Mouse (Mus musculus) midbrain, embryonic 14.5 days (tissue): ENCODE results near the gene Pard3b. TPM values are rescaled to one million over a fixed set of nuclear protein-coding genes. Genes with fewer than 3 reads are reported as not detected.

Experiments
- ATAC-seq: fragments of 200-750 bp; cut with Nextera tagmentation; 2 replicates; pipeline ENCODE4 v1.8.0; 2017; ENCODE audit warnings: moderate number of reproducible peaks, moderate library complexity; ENCODE audit not compliant: low FRiP score, low TSS enrichment
- DNase-seq: peaks from one replicate; pipeline ENCODE4 v3.0.0-alpha.2; 2015
- H3K27ac ChIP-seq: fragments of 300-500 bp; sonication (generic); replicated peaks from 2 replicates; pipeline ENCODE4 v1.5.1; 2014; ENCODE audit warnings: mild to moderate bottlenecking, low read depth, low read length, moderate library complexity
- H3K27me3 ChIP-seq: fragments of 300-500 bp; sonication (generic); 2 replicates; pipeline ENCODE4 v1.6.1; 2014; ENCODE audit warnings: low read length, control low read depth, mixed read lengths; ENCODE audit not compliant: control insufficient read depth, insufficient read depth
- H3K36me3 ChIP-seq: fragments of 300-500 bp; sonication (generic); 2 replicates; pipeline ENCODE4 v1.6.1; 2014; ENCODE audit warnings: low read length, control low read depth; ENCODE audit not compliant: control insufficient read depth, insufficient read depth
- H3K4me1 ChIP-seq: fragments of 300-500 bp; sonication (generic); 2 replicates; pipeline ENCODE4 v1.6.1; 2014; ENCODE audit warnings: mild to moderate bottlenecking, antibody characterized with exemption, low read length, control low read depth; ENCODE audit not compliant: control insufficient read depth, insufficient read depth
- H3K4me2 ChIP-seq: fragments of 300-500 bp; sonication (generic); 2 replicates; pipeline ENCODE4 v1.6.1; 2014; ENCODE audit warnings: mild to moderate bottlenecking, low read length, moderate library complexity
- H3K4me3 ChIP-seq: fragments of 300-500 bp; sonication (generic); replicated peaks from 2 replicates; pipeline ENCODE4 v1.5.1; 2014; ENCODE audit warnings: low read depth, low read length
- H3K9ac ChIP-seq: fragments of 300-500 bp; sonication (generic); replicated peaks from 2 replicates; pipeline ENCODE4 v1.6.1; 2014; ENCODE audit warnings: mild to moderate bottlenecking, low read length, moderate library complexity
- H3K9me3 ChIP-seq: fragments of 300-500 bp; sonication (generic); 2 replicates; pipeline ENCODE4 v1.6.1; 2016; ENCODE audit warnings: low read length, control low read depth, mixed read lengths; ENCODE audit not compliant: control insufficient read depth
- WGBS: fragments of 180-500 bp; shearing (Covaris S2); extraction: QIAGEN DNeasy Blood & Tissue Kit; methylation state at CpG from one replicate; pipeline ENCODE4 v1.1.7; 2014; 5-methylcytosine and 5-hydroxymethylcytosine counted together
- polyA plus RNA-seq: library from polyadenylated mRNA; unstranded; fragments of >200 nt; fragmentation: Nextera tagmentation; extraction: Ambion mirVana; gene quantifications from 2 replicates; pipeline ENCODE4 v1.2.1, GENCODE M21; 2014

Gene Pard3b
- polyA plus RNA-seq, 1 experiment from 2014 or later: 7.8 TPM

- DNase-seq (peak; percentile 56), ATAC-seq (no peak)
- H3K9ac ChIP-seq: no peak overlapping the region
- no peaks in the 10 kb centered on the region for H3K9me3 ChIP-seq
- no peaks in the 10 kb centered on the region for H3K36me3 ChIP-seq
- no peaks in the 10 kb centered on the region; the same call in 1 of the 2 replicates for H3K27me3 ChIP-seq
- H3K27ac ChIP-seq: peak overlapping the region; percentile 58
- no peak overlapping the region for H3K4me2 ChIP-seq
- H3K4me1 ChIP-seq: peaks cover 9% of the 10 kb centered on the region; the same call in 1 of the 2 replicates
- 30% methylated on average over 7 of the region's 7 CpGs for WGBS
- H3K4me3 ChIP-seq: no peak overlapping the region
These were observed 414.6 kb downstream of the Pard3b start for GRCm38 (mm10) chr1:62053167-62053638.

GRCm38 (mm10) chr1:62055280-62055679 lies 416.7 kb downstream of the Pard3b start:
- H3K27me3 ChIP-seq: no peaks in the 10 kb centered on the region; the same call in 1 of the 2 replicates
- no peak overlapping the region for H3K27ac ChIP-seq
- H3K9me3 ChIP-seq: no peaks in the 10 kb centered on the region
- ATAC-seq: no peak
- H3K36me3 ChIP-seq: no peaks in the 10 kb centered on the region
- peaks cover 9% of the 10 kb centered on the region; the same call in 1 of the 2 replicates for H3K4me1 ChIP-seq
- no peak overlapping the region for H3K9ac ChIP-seq
- no peak overlapping the region for H3K4me2 ChIP-seq
- DNase-seq: peak; percentile 24
- 80% methylated on average over 6 of the region's 6 CpGs for WGBS
- no peak overlapping the region for H3K4me3 ChIP-seq

DNA sequence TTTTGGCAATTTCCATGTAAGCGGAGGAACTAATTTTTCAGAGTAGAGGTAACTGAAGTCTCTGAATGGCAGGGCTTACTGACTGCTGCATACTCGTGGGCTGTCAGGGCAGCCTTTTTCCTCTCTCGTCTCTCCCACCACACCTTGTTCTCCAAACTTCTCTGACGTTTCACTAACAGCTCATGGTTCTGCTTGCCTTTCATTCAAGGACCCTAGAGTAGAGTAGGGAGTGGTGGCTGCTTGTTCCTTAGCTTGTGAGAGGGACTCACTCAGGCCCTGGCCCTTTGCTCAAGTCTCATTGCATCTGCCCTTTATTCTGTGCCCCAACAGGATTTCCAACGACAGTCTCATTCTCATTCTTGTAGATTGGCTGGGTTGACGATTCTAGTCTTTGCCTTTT lies 432.0 kb downstream of the Pard3b start:
- DNase-seq (no peak), ATAC-seq (no peak)
- Histone ChIP-seq H3K4me3 (no peak overlapping the region), H3K9me3 (0 out of 2 replicates have a peak, but pooled peaks cover 3% of the 10 kb centered on the region), H3K9ac (no peak overlapping the region), H3K4me2 (no peak overlapping the region), H3K27me3 (no peaks in the 10 kb centered on the region), H3K27ac (no peak overlapping the region), H3K4me1 (no peaks in the 10 kb centered on the region), H3K36me3 (no peaks in the 10 kb centered on the region)
- WGBS: 87% methylated on average over 6 of the region's 6 CpGs

- no peaks in the 10 kb centered on the region for H3K36me3 ChIP-seq
- ATAC-seq (no peak), DNase-seq (no peak)
- H3K4me1 ChIP-seq: no peaks in the 10 kb centered on the region
- 93% methylated on average over 7 of the region's 7 CpGs for WGBS
- no peak overlapping the region for H3K27ac ChIP-seq
- H3K4me2 ChIP-seq: no peak overlapping the region
- H3K9me3 ChIP-seq: 0 out of 2 replicates have a peak, but pooled peaks cover 3% of the 10 kb centered on the region
- H3K27me3 ChIP-seq: no peaks in the 10 kb centered on the region
- H3K4me3 ChIP-seq: no peak overlapping the region
- H3K9ac ChIP-seq: no peak overlapping the region
These were observed 432.5 kb downstream of the Pard3b start for GRCm38 (mm10) chr1:62071139-62071538.

DNA sequence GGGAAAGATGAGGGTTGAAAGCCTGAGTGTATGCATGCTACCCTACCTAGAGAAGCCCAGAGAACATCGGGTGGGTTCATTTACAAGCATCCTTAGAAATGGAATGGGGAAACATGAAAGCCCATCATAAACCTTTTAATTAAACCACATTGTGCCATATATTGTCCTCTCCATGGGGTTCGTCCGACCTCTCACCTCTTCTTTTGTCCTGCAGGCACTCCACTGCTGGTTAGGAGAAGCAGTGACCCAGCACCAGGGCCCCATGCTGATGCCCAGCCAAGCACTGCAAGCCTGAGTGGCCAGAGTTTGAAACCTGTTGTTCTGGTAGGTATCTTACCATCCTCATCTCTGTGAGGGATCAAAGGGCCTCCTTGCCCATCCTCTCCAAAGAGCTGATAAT lies 437.5 kb downstream of the Pard3b start:
- H3K4me1 ChIP-seq: no peaks in the 10 kb centered on the region
- no peak overlapping the region for H3K4me3 ChIP-seq
- no peaks in the 10 kb centered on the region for H3K36me3 ChIP-seq
- H3K4me2 ChIP-seq: no peak overlapping the region
- H3K27me3 ChIP-seq: no peaks in the 10 kb centered on the region
- H3K27ac ChIP-seq: no peak overlapping the region
- 15% methylated on average over 3 of the region's 3 CpGs for WGBS
- H3K9me3 ChIP-seq: no peaks in the 10 kb centered on the region
- ATAC-seq (no peak), DNase-seq (no peak)
- no peak overlapping the region for H3K9ac ChIP-seq

DNA sequence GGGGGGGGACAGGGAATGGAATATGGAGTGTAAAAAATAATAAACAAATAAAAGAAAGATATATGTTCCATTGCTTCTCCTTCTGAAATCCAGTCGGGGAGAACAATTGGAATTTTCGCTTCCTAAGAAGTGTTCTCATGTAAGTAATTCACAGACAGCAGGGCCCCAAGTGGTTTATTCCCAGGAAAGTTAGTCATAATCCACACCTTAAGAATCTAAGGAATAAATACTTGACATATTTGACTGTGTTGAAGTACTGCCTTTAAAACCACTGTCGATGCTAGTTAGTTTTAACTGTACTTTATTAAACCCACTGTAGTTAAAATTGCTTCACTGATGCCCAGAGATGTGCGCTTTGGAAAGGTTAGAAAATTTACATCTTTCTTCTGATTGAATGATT lies 442.5 kb downstream of the Pard3b start:
- 94% methylated on average over 4 of the region's 4 CpGs for WGBS
- no peak overlapping the region for H3K4me3 ChIP-seq
- no peak overlapping the region for H3K9ac ChIP-seq
- H3K27me3 ChIP-seq: no peaks in the 10 kb centered on the region
- no peak overlapping the region for H3K27ac ChIP-seq
- DNase-seq (no peak), ATAC-seq (no peak)
- no peaks in the 10 kb centered on the region for H3K9me3 ChIP-seq
- H3K4me1 ChIP-seq: no peaks in the 10 kb centered on the region
- H3K4me2 ChIP-seq: no peak overlapping the region
- H3K36me3 ChIP-seq: no peaks in the 10 kb centered on the region

DNA sequence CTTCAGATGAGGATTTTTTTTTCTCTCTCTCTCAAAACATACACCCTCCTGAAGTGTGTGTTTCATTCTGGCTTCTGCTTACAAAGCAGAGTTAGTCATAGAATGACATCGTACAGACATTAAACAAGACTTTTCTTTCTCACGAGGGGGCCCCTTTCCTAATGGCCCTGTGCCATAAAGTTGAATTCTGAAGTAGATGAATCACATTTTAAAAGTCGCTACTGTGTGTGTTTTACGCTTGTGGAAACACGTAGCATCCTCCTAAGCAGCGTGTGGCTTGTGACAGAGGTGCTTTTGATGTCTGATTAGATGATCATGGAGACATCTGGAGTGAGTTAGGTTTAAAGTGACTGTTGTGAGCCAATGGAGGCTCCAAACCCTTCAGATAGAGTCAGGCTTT lies 447.4 kb downstream of the Pard3b start:
- Histone ChIP-seq H3K27me3 (no peaks in the 10 kb centered on the region), H3K9ac (no peak overlapping the region), H3K4me2 (no peak overlapping the region), H3K27ac (no peak overlapping the region), H3K4me3 (no peak overlapping the region), H3K4me1 (no peaks in the 10 kb centered on the region), H3K36me3 (no peaks in the 10 kb centered on the region), H3K9me3 (no peaks in the 10 kb centered on the region)
- DNase-seq: peak; percentile 8
- ATAC-seq: no peak
- 71% methylated on average over 6 of the region's 6 CpGs for WGBS

DNA sequence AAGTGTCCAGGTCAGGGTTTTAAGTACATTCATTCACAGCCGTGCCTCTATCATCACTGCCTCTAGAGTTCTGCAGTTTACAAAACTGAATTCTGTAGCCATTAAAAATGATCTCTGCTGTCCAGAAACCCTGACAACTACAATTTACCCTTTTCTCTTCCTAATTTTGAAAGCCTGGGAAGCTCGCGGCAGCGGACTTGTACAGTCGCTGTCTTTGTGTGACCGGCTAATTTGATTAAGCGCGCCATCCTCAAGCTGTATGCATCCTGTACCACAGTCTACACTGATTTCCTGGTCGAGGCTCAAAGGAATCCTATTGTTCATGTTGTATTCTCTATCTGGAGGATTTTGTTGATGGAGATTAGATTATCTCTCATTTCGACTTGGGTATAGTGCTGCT lies 448.8 kb downstream of the Pard3b start:
- no peak overlapping the region for H3K9ac ChIP-seq
- no peaks in the 10 kb centered on the region for H3K36me3 ChIP-seq
- no peak overlapping the region for H3K27ac ChIP-seq
- WGBS: 42% methylated on average over 10 of the region's 10 CpGs
- DNase-seq: peak; percentile 45
- H3K4me1 ChIP-seq: no peaks in the 10 kb centered on the region
- peak overlapping the region; percentile 30; the same call in 1 of the 2 replicates for H3K4me2 ChIP-seq
- no peak overlapping the region for H3K4me3 ChIP-seq
- ATAC-seq: no peak
- H3K9me3 ChIP-seq: no peaks in the 10 kb centered on the region
- H3K27me3 ChIP-seq: no peaks in the 10 kb centered on the region

DNA sequence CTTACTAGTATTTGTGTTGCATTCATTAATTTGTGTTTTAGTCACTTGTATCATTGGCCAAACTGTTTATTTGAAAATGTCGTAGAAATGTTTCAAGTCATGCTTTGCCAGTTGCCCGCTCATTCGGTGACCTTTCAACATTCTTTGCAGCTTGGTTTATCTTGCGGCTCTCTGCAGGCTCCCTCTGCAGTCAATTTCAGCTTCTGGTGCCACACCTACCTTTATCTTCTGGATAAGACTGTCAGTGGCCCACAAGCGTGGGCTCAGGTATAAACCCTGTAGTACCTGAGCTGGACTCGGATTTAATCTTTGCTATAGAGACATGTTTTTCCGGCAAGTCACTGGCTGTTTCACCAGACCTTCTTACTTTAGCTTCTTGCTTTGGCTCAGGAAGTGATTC lies 456.3 kb downstream of the Pard3b start:
- Histone ChIP-seq H3K4me2 (no peak overlapping the region), H3K27me3 (no peaks in the 10 kb centered on the region), H3K9ac (no peak overlapping the region), H3K27ac (no peak overlapping the region), H3K36me3 (no peaks in the 10 kb centered on the region), H3K9me3 (no peaks in the 10 kb centered on the region), H3K4me3 (no peak overlapping the region), H3K4me1 (no peaks in the 10 kb centered on the region)
- no peak for ATAC-seq
- DNase-seq: no peak
- WGBS: 91% methylated on average over 7 of the region's 7 CpGs
